Comparison of ENCODE assay signal across 12 mouse cellular contexts in the genomic region with DNA sequence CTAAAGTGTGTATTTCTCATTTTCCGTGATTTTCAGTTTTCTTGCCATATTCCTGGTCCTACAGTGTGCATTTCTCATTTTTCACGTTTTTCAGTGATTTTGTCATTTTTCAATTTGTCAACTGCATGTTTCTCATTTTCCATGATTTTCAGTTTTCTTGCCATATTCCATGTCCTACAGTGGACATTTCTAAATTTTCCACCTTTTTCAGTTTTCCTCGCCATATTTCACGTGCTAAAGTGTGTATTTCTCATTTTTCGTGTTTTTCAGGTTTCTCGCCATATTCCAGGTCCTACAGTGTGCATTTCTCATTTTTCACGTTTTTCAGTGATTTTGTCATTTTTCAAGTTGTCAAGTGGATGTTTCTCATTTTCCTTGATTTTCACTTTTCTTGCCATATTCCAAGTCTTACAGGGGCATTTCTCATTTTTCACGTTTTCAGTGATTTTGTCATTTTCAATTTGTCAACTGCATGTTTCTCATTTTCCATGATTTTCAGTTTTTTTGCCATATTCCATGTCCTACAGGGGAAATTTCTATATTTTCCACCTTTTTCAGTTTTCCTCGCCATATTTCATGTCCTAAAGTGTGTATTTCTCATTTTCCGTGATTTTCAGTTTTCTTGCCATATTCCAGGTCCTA. TPM values are rescaled to one million over a fixed set of nuclear protein-coding genes. Genes with fewer than 3 reads are reported as not detected.
A peak's percentile ranks its signal among the peaks of the same experiment; 100 is the strongest.
DNase-seq lines count a peak whose midpoint lies in the region; ATAC-seq and TF ChIP-seq lines count a peak whose summit lies in the region.
"Not testable (repeated sequence)": the region's sequence is repeated elsewhere in the genome, so short reads cannot be mapped to it uniquely, and the experiment has no call there.
"Had no signal": no experiment of that assay in that cellular context is flagged by ENCODE, and none has a peak within 500 bp of the region (broad histone marks: within the 10 kb centered on the region; RNA-seq: fewer than 3 reads in every experiment).

No protein-coding gene starts in this region.

- peak; percentile 98 for DNase-seq in Muller cell, postnatal 12 days (ENCODE audit: inconsistent ontology term)
- peak; percentile 94 for DNase-seq in c-Kit-positive CD71-positive TER-119-positive erythroid progenitor cells, embryonic 14.5 days (ENCODE audit: low spot score)
- peak; percentile 77 for DNase-seq in forebrain, embryonic 11.5 days (ENCODE audit: low spot score)
- peak; percentile 96 for DNase-seq in hindbrain, embryonic 11.5 days (ENCODE audit: low spot score)
- DNase-seq in large intestine, adult 2 months (ENCODE audit: low read depth, low spot score), result peak; percentile 100
- peak; percentile 93 for DNase-seq in lung, postnatal 0 days (ENCODE audit: low spot score)
- DNase-seq in retina, embryonic 14.5 days (ENCODE audit: low spot score), result peak; percentile 82

- not testable (repeated sequence) for H3K27me3 ChIP-seq in forebrain, embryonic 11.5 days (ENCODE audit: control insufficient read depth, insufficient read depth, low read length); hindbrain, embryonic 11.5 days (ENCODE audit: control insufficient read depth, insufficient read depth, low read length); lung, postnatal 0 days (replicated peaks; ENCODE audit: insufficient read depth, low read length)

- WGBS in forebrain, embryonic 11.5 days, result 65% methylated on average over 2 of the region's 10 CpGs
- 64% methylated on average over 2 of the region's 10 CpGs for WGBS in hindbrain, embryonic 11.5 days
- 65% methylated on average over 2 of the region's 10 CpGs for WGBS in large intestine, adult 2 months
- 66% methylated on average over 2 of the region's 10 CpGs for WGBS in lung, postnatal 0 days

- not testable (repeated sequence) for TF ChIP-seq CTCF in lung, postnatal 0 days (IDR thresholded peaks at IDR 0.05)

- not testable (repeated sequence) for H3K36me3 ChIP-seq in forebrain, embryonic 11.5 days (ENCODE audit: control insufficient read depth, insufficient read depth, low read length); hindbrain, embryonic 11.5 days (ENCODE audit: control insufficient read depth, insufficient read depth, low read length); lung, postnatal 0 days (ENCODE audit: insufficient read depth, low read length)

- not testable (repeated sequence) for H3K4me1 ChIP-seq in forebrain, embryonic 11.5 days (replicated peaks; ENCODE audit: control insufficient read depth, insufficient read depth, low read length); hindbrain, embryonic 11.5 days (replicated peaks; ENCODE audit: control insufficient read depth, insufficient read depth, low read length); lung, postnatal 0 days (ENCODE audit: insufficient read depth, low read depth, low read length)

- not testable (repeated sequence) for H3K27ac ChIP-seq in forebrain, embryonic 11.5 days (ENCODE audit: low read depth, low read length); hindbrain, embryonic 11.5 days (ENCODE audit: low read depth, low read length); lung, postnatal 0 days (ENCODE audit: low read length)

- not testable (repeated sequence) for TF ChIP-seq EP300 in lung, postnatal 0 days (IDR thresholded peaks at IDR 0.05)

- H3K9ac ChIP-seq in forebrain, embryonic 11.5 days (ENCODE audit: low read length); hindbrain, embryonic 11.5 days (ENCODE audit: low read depth, low read length); lung, postnatal 0 days (replicated peaks; ENCODE audit: low read depth): not testable (repeated sequence)

- 0 out of 2 replicates have a peak, but pooled peaks have one; percentile 47 for ATAC-seq in forebrain, embryonic 11.5 days (replicated peaks; ENCODE audit: low FRiP score)
- ATAC-seq in hindbrain, embryonic 11.5 days (ENCODE audit: low FRiP score), result peak; percentile 52; the same call in 1 of the 2 replicates
- ATAC-seq in lung, postnatal 0 days, result 0 out of 2 replicates have a peak, but pooled peaks have one; percentile 19

- H3K4me3 ChIP-seq in forebrain, embryonic 11.5 days (ENCODE audit: low read depth, low read length); hindbrain, embryonic 11.5 days (ENCODE audit: low read depth, low read length); lung, postnatal 0 days (ENCODE audit: low read depth, low read length): not testable (repeated sequence)

- not testable (repeated sequence) for H3K9me3 ChIP-seq in forebrain, embryonic 11.5 days (ENCODE audit: control insufficient read depth, low read length); hindbrain, embryonic 11.5 days (ENCODE audit: control insufficient read depth, low read length); lung, postnatal 0 days (ENCODE audit: low read length)

- H3K4me2 ChIP-seq in forebrain, embryonic 11.5 days (ENCODE audit: low read depth, low read length, severe bottlenecking); hindbrain, embryonic 11.5 days (replicated peaks; ENCODE audit: low read depth, low read length); lung, postnatal 0 days (replicated peaks; ENCODE audit: low read depth, low read length): not testable (repeated sequence)

RNA-seq across cellular contexts. Expression of gene Gm17535, which starts 3.6 kb away (rescaled TPM):
- polyA plus RNA-seq in forebrain, embryonic 11.5 days (2014; fragmentation: Nextera tagmentation; extraction: Ambion mirVana), result not detected in 2 replicates
- not detected in 2 replicates for polyA plus RNA-seq in hindbrain, embryonic 11.5 days (2014; fragmentation: Nextera tagmentation; extraction: Ambion mirVana)
- polyA plus RNA-seq in large intestine, adult 2 months (2012; rRNA removed), result not detected in 2 replicates
- not detected in 2 replicates for polyA plus RNA-seq in lung, postnatal 0 days (2015; fragmentation: Nextera tagmentation; extraction: Ambion mirVana)
- polyA plus RNA-seq: forebrain, embryonic 15.5 days; kidney, embryonic 14.5 days; limb, embryonic 15.5 days; macrophage; myocyte had no signal

RNA-seq across cellular contexts. Expression of gene Gm10717, which starts 5.6 kb away (rescaled TPM):
- polyA plus RNA-seq in forebrain, embryonic 11.5 days (2014; fragmentation: Nextera tagmentation; extraction: Ambion mirVana), result not detected in 2 replicates
- polyA plus RNA-seq in hindbrain, embryonic 11.5 days (2014; fragmentation: Nextera tagmentation; extraction: Ambion mirVana), result 0.88 and 1.1 TPM in 2 replicates
- not detected in 2 replicates for polyA plus RNA-seq in large intestine, adult 2 months (2012; rRNA removed)
- polyA plus RNA-seq in lung, postnatal 0 days (2015; fragmentation: Nextera tagmentation; extraction: Ambion mirVana), result 1.1 and 1.8 TPM in 2 replicates
- polyA plus RNA-seq: kidney, embryonic 14.5 days; macrophage; myocyte had no signal

RNA-seq across cellular contexts. Expression of gene Gm10715, which starts 5.9 kb away (rescaled TPM):
- polyA plus RNA-seq in forebrain, embryonic 11.5 days (2014; fragmentation: Nextera tagmentation; extraction: Ambion mirVana), result not detected in 2 replicates
- not detected in 2 replicates for polyA plus RNA-seq in hindbrain, embryonic 11.5 days (2014; fragmentation: Nextera tagmentation; extraction: Ambion mirVana)
- not detected in 2 replicates for polyA plus RNA-seq in large intestine, adult 2 months (2012; rRNA removed)
- polyA plus RNA-seq in lung, postnatal 0 days (2015; fragmentation: Nextera tagmentation; extraction: Ambion mirVana), result not detected in 2 replicates
- polyA plus RNA-seq: forebrain, embryonic 15.5 days; kidney, embryonic 14.5 days; limb, embryonic 15.5 days; macrophage; myocyte had no signal

RNA-seq across cellular contexts. Expression of gene Gm10718, which starts 7.5 kb away (rescaled TPM):
- 0.71 and 0.77 TPM in 2 replicates for polyA plus RNA-seq in forebrain, embryonic 11.5 days (2014; fragmentation: Nextera tagmentation; extraction: Ambion mirVana)
- 0.75 and 1.2 TPM in 2 replicates for polyA plus RNA-seq in hindbrain, embryonic 11.5 days (2014; fragmentation: Nextera tagmentation; extraction: Ambion mirVana)
- polyA plus RNA-seq in large intestine, adult 2 months (2012; rRNA removed), result not detected in 2 replicates
- 1.6 and 2.9 TPM in 2 replicates for polyA plus RNA-seq in lung, postnatal 0 days (2015; fragmentation: Nextera tagmentation; extraction: Ambion mirVana)
- polyA plus RNA-seq: forebrain, embryonic 15.5 days; kidney, embryonic 14.5 days; macrophage; myocyte had no signal

RNA-seq across cellular contexts. Expression of gene Gm10719, which starts 13.6 kb away (rescaled TPM):
- polyA plus RNA-seq in forebrain, embryonic 11.5 days (2014; fragmentation: Nextera tagmentation; extraction: Ambion mirVana), result not detected in 2 replicates
- polyA plus RNA-seq in hindbrain, embryonic 11.5 days (2014; fragmentation: Nextera tagmentation; extraction: Ambion mirVana), result not detected in 2 replicates
- polyA plus RNA-seq in large intestine, adult 2 months (2012; rRNA removed), result not detected in 2 replicates
- polyA plus RNA-seq in lung, postnatal 0 days (2015; fragmentation: Nextera tagmentation; extraction: Ambion mirVana), result 0.83 and 1.2 TPM in 2 replicates
- polyA plus RNA-seq: forebrain, embryonic 15.5 days; kidney, embryonic 14.5 days; macrophage; myocyte had no signal
